Comparison of ENCODE assay signal across 16 mouse cellular contexts in genomic region chr9:59144256-59144800, GRCm38 (mm10).
"Had no signal": no experiment of that assay in that cellular context is flagged by ENCODE, and none has a peak within 500 bp of the region (broad histone marks: within the 10 kb centered on the region; RNA-seq: fewer than 3 reads in every experiment).

No protein-coding gene starts in this region.

- H3K4me1 ChIP-seq: kidney, embryonic 15.5 days; liver, embryonic 13.5 days; midbrain, embryonic 15.5 days; neural tube, embryonic 13.5 days had no signal

- H3K4me3 ChIP-seq: kidney, embryonic 15.5 days; liver, embryonic 13.5 days; midbrain, embryonic 15.5 days; myocyte; neural tube, embryonic 13.5 days had no signal

- H3K27ac ChIP-seq: kidney, embryonic 15.5 days; liver, embryonic 13.5 days; midbrain, embryonic 15.5 days; neural tube, embryonic 13.5 days had no signal

- DNase-seq: kidney, adult 8-10 months; kidney, postnatal 10 days; kidney, postnatal 4 days; liver, embryonic 13.5 days; lung, adult 2 months; lung, postnatal 14 days; lung, postnatal 4 days; retina, postnatal 1 day; right cerebral cortex, postnatal 25 days; thymus, adult 2 months; thymus, postnatal 14 days; thymus, postnatal 4 days had no signal

- H3K27me3 ChIP-seq: kidney, embryonic 15.5 days; liver, embryonic 13.5 days; midbrain, embryonic 15.5 days had no signal

- H3K36me3 ChIP-seq: kidney, embryonic 15.5 days; liver, embryonic 13.5 days; midbrain, embryonic 15.5 days; neural tube, embryonic 13.5 days had no signal
